Mouse (Mus musculus): Measurements from ENCODE around the gene Scn9a.

Gene Scn9a

DNA sequence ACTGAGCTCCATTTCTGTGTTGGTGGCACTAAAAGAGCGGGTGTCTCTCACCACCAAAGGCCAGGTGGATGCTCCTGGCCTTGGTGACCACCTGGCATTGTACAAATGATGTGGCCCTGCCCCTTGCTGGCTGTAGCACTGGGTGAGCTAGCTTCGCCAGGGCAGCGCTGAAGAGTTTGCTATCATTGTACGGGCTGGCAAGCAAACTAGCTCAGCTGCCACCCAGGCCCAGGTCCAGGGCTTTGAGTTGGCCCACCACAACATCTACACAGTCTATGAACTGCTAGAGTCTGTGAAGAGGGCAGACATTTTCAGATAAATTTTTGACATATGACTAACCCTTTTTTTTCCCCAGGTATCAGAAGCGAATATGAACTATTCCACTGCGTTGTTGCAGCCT is 170.8 kb downstream of the Scn9a start:
- no peak for DNase-seq (ENCODE audit: extremely low read depth, low read depth)

DNA sequence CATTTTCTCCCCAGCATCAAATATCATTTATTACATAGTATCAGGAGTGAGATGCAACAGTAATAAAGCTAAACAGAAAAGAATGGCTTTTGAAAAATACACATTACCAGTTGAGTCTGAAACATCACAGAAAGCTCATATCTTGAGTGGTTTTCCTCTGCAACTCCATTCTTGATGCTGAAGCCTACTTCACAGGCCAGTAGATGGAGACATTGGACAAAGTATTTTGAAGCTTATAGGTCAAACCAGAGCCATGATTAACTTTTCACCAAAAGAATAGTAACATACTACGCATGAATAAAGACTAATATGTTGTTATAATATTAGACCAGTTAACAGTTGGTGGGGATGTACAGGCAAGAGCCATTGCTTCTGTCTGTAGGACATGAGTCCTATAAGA is 172.3 kb downstream of the Scn9a start:
- DNase-seq (ENCODE audit: extremely low read depth, low read depth) = no peak

DNA sequence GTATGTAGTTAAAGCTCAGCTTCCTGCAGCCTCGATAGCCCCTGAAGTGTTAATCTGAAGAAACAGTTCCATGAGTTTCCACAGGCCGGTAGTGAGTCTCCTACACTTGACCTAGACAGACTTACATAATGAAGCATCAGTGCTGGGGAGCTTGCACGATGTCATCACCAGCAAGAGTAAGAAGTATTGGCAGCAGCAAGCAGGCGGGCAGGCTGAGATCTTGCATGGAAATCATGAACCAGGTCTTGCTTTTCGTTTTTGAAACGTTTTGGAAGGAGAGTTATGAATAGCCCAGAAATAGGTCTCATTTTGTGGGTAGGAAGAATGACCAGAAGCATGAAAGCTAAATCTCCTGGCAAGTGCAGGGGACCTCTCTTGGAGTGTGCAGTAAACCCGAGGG is 194.1 kb downstream of the Scn9a start, which contains the start of gene Scn1a:
Gene Scn1a, minus strand, starts transcription at position 130 of the 400 bp plus-strand sequence.
- DNase-seq (ENCODE audit: extremely low read depth, low read depth) = no peak

DNA sequence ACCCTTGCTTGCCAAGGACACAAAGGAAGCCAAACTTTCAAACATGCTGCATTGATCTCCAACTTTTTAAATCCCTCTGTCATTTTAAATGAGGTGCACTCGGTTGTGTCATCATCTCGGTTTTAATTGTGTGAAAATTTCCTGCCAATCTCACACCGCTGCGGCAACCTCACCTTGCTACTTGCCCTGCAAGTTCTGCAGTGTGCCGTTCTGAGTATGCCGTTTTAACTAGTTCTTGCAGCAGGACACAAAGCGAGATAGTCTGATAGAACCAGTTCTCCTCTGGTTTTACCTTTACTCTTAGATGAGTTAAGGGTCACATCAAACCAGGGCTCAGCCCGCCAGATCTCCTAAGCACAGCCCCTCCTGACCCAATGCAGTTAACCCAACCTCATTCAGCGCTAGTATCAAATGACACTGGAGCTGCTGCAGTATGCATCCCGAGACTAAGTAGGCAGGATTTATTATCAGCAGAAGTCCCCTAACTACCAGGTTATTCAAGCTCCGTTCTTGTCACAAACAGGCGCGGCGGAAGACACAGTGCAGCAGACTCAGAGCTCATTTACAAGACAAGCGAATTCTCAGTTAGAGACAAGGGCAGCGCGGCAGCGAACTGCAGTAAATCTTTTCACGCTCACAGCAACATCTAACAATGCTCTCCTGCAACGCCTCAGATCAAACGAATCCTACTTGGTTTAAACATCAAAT is 194.8 kb downstream of the Scn9a start:
- DNase-seq (ENCODE audit: extremely low read depth, low read depth) = no peak

DNA sequence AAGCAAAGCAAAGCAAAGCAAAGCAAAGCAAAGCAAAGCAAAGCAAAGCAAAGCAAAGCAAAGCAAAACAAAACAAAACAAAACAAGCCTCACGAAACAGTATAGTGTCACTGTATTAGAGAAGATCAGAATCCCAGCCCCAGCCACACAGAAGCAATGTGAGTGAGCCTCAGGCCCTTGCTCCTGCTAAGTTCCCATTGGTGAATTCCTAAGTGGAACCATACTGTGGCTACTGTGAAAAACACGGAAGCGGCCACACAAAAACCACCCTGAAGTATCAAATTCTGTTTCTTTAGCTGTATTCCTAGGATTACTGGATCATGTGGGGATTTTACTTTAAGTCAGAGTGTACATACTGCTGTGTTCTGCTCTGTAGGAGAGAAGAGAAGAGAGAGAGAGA is 198.5 kb downstream of the Scn9a start:
- DNase-seq (ENCODE audit: extremely low read depth, low read depth) = no peak

Data from MEL-GATA-1-ER (cell line).